Mouse (Mus musculus): Measurements from ENCODE around the gene Foxp1.

GRCm38 (mm10) chr6:99053111-99053510, 469.4 kb downstream of the Foxp1 start:
- TF ChIP-seq MAX (IDR thresholded peaks at IDR 0.05; ENCODE audit: low read depth) (no peak), MYOD1 (IDR thresholded peaks at IDR 0.05; ENCODE audit: control insufficient read depth in 1 of 3, insufficient read length in 2 of 3, low read depth in 2 of 3) (no peak)
